Mouse (Mus musculus): ENCODE data around the gene Tmem45a. TPM values are rescaled to one million over a fixed set of nuclear protein-coding genes. Genes with fewer than 3 reads are reported as not detected.
"Not testable (repeated sequence)": the region's sequence is repeated elsewhere in the genome, so short reads cannot be mapped to it uniquely, and the experiment has no call there.

The Tmem45a gene
- polyA plus RNA-seq (2015; fragmentation: Nextera tagmentation; extraction: Ambion mirVana): 3.3 and 6.2 TPM in 2 replicates

DNA sequence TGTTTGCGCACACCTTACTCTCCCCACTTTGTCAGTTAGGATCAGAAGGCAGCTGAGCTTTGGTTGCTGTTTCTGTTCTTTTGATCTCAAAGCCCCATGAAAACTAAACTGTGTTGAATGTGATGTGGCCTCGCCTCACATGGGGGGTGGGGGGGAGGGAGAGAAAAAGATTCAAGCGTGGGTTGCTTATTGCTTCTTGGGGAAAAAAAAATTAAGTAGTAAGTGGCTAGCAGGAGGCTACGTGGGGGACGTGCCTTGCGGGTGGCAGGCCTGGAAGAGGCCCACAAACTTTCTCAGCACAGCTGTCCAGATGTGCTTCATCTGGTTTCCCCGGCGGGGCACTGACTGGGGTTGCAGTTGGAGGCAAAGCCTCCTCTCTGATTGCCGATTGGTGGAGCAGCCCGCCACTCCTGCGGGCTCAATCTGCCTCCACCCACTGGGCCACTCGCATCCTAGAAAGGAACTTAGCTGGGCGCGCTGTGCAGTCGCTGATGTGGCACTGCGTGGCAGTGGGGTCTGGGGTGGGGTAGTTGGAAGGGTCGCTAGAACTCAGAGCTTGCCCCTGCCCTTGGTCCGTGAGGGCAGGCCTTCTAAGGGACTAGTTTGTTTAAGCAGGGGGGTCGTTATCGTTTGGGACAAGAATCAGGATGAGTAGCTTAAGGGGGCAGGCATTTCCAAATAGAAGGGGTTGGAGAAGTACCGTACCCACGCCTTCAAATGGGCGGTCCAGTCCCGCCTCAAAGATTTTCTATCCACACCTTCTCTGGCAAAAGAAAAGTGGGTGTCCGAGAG lies at the start of gene Tmem45a:
Gene Tmem45a, minus strand, starts transcription at position 343 of the 792 bp plus-strand sequence.
- no peaks in the 10 kb centered on the region for H3K9me3 ChIP-seq
- H3K4me3 ChIP-seq: peak within 1 kb of the TSS; percentile 54
- H3K27me3 ChIP-seq: no peaks in the 10 kb centered on the region
- peak within 1 kb of the TSS; percentile 92 for H3K4me2 ChIP-seq
- H3K27ac ChIP-seq (replicated peaks): no peak within 1 kb of the TSS
- WGBS: 5% methylated on average over 25 of the region's 25 CpGs
- H3K36me3 ChIP-seq: no peaks in the 10 kb centered on the region
- peaks cover 4% of the 10 kb centered on the region; the same call in 1 of the 2 replicates for H3K4me1 ChIP-seq (replicated peaks)
- peak within 1 kb of the TSS; percentile 41; the same call in 1 of the 2 replicates for H3K9ac ChIP-seq
- ATAC-seq (ENCODE audit: low FRiP score, low read depth): peak; percentile 99

- Histone ChIP-seq H3K27ac (replicated peaks) (no peak within 1 kb of the TSS), H3K27me3 (no peaks in the 10 kb centered on the region), H3K4me1 (replicated peaks) (no peaks in the 10 kb centered on the region), H3K4me2 (no peak within 1 kb of the TSS), H3K4me3 (no peak within 1 kb of the TSS), H3K9me3 (no peaks in the 10 kb centered on the region), H3K36me3 (no peaks in the 10 kb centered on the region), H3K9ac (no peak within 1 kb of the TSS)
- 59% methylated on average over 3 of the region's 3 CpGs for WGBS
- peak; percentile 89 for ATAC-seq (ENCODE audit: low FRiP score, low read depth)
Measured at GRCm38 (mm10) chr16:56928023-56928422, 42.1 kb upstream of the Tmem45a start, which contains the start of gene Lnp1. Lnp1 (minus strand) TSS chr16:56928061.

- peak; percentile 91 for ATAC-seq (ENCODE audit: low FRiP score, low read depth)
- Histone ChIP-seq H3K27me3 (no peaks in the 10 kb centered on the region), H3K9ac (no peak overlapping the region), H3K9me3 (no peaks in the 10 kb centered on the region), H3K4me3 (no peak overlapping the region), H3K4me1 (replicated peaks) (no peaks in the 10 kb centered on the region), H3K27ac (replicated peaks) (no peak overlapping the region), H3K36me3 (no peaks in the 10 kb centered on the region), H3K4me2 (peak overlapping the region; percentile 10; the same call in 1 of the 2 replicates)
- 35% methylated on average over 8 of the region's 8 CpGs for WGBS
Measured at GRCm38 (mm10) chr16:56920102-56920657, 34.2 kb upstream of the Tmem45a start.

GRCm38 (mm10) chr16:56917230-56917629 lies 31.3 kb upstream of the Tmem45a start:
- Histone ChIP-seq H3K36me3 (no peaks in the 10 kb centered on the region), H3K4me3 (no peak overlapping the region), H3K27ac (replicated peaks) (no peak overlapping the region), H3K9ac (no peak overlapping the region), H3K4me1 (replicated peaks) (no peaks in the 10 kb centered on the region), H3K4me2 (no peak overlapping the region), H3K27me3 (no peaks in the 10 kb centered on the region), H3K9me3 (no peaks in the 10 kb centered on the region)
- WGBS: 85% methylated on average over 7 of the region's 7 CpGs
- no peak for ATAC-seq (ENCODE audit: low FRiP score, low read depth)

- no peak for ATAC-seq (ENCODE audit: low FRiP score, low read depth)
- no peak overlapping the region for H3K27ac ChIP-seq (replicated peaks)
- H3K4me3 ChIP-seq: no peak overlapping the region
- 70% methylated on average over 5 of the region's 5 CpGs for WGBS
- no peaks in the 10 kb centered on the region for H3K4me1 ChIP-seq (replicated peaks)
- H3K9me3 ChIP-seq: no peaks in the 10 kb centered on the region
- H3K9ac ChIP-seq: no peak overlapping the region
- no peaks in the 10 kb centered on the region for H3K27me3 ChIP-seq
- no peaks in the 10 kb centered on the region for H3K36me3 ChIP-seq
- no peak overlapping the region for H3K4me2 ChIP-seq
Measured at GRCm38 (mm10) chr16:56908986-56909385, 23.0 kb upstream of the Tmem45a start.

GRCm38 (mm10) chr16:56902206-56902605 lies 16.2 kb upstream of the Tmem45a start:
- not testable (repeated sequence) for H3K36me3 ChIP-seq; H3K9me3 ChIP-seq; H3K27ac ChIP-seq (replicated peaks); ATAC-seq (ENCODE audit: low FRiP score, low read depth); H3K27me3 ChIP-seq; H3K4me3 ChIP-seq; H3K4me2 ChIP-seq; H3K4me1 ChIP-seq (replicated peaks); H3K9ac ChIP-seq
- WGBS: 53% methylated on average over 3 of the region's 3 CpGs

DNA sequence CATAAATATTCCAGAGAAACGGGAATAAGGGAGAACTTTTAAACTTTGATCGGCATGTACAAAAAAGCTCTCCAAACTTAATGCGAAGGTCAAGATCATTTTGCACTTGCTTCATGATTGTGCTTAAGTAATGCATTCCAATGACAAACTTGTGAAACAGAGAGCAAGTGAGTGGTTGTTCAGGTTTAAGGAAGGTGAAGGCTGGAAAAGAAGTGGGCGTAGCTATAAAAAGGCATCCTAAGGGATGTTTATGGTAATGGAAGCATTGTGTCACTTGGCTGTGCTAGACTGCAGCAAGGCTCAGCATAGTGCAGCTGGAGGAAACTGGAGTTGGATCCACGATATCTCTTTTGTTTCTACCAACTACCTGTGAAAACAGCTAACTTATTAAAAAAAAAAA lies 5.6 kb upstream of the Tmem45a start:
- no peak overlapping the region for H3K27ac ChIP-seq (replicated peaks)
- WGBS: 90% methylated on average over 5 of the region's 5 CpGs
- H3K36me3 ChIP-seq: no peaks in the 10 kb centered on the region
- H3K27me3 ChIP-seq: no peaks in the 10 kb centered on the region
- ATAC-seq (ENCODE audit: low FRiP score, low read depth): no peak
- H3K4me2 ChIP-seq: no peak overlapping the region
- no peaks in the 10 kb centered on the region for H3K4me1 ChIP-seq (replicated peaks)
- H3K4me3 ChIP-seq: no peak overlapping the region
- no peaks in the 10 kb centered on the region for H3K9me3 ChIP-seq
- H3K9ac ChIP-seq: no peak overlapping the region

GRCm38 (mm10) chr16:56886616-56887116 lies 700 bp upstream of the Tmem45a start:
- no peaks in the 10 kb centered on the region for H3K27me3 ChIP-seq
- 0 out of 2 replicates have a peak overlapping the region, but pooled peaks have one; percentile 41 for H3K9ac ChIP-seq
- peak overlapping the region; percentile 92 for H3K4me2 ChIP-seq
- no peaks in the 10 kb centered on the region for H3K36me3 ChIP-seq
- no peak for ATAC-seq (ENCODE audit: low FRiP score, low read depth)
- 25% methylated on average over 9 of the region's 9 CpGs for WGBS
- H3K9me3 ChIP-seq: no peaks in the 10 kb centered on the region
- H3K4me3 ChIP-seq: peak overlapping the region; percentile 54
- H3K27ac ChIP-seq (replicated peaks): no peak overlapping the region
- H3K4me1 ChIP-seq (replicated peaks): peaks cover 4% of the 10 kb centered on the region; the same call in 1 of the 2 replicates

GRCm38 (mm10) chr16:56884811-56885210 lies 1.2 kb downstream of the Tmem45a start:
- Histone ChIP-seq H3K36me3 (no peaks in the 10 kb centered on the region), H3K4me3 (no peak overlapping the region), H3K9me3 (no peaks in the 10 kb centered on the region), H3K9ac (no peak overlapping the region), H3K4me2 (no peak overlapping the region), H3K27me3 (no peaks in the 10 kb centered on the region), H3K27ac (replicated peaks) (no peak overlapping the region), H3K4me1 (replicated peaks) (peaks cover 4% of the 10 kb centered on the region; the same call in 1 of the 2 replicates)
- 98% methylated on average over 6 of the region's 6 CpGs for WGBS
- ATAC-seq (ENCODE audit: low FRiP score, low read depth): no peak

GRCm38 (mm10) chr16:56873410-56873809 lies 12.6 kb downstream of the Tmem45a start:
- Histone ChIP-seq H3K27me3 (no peaks in the 10 kb centered on the region), H3K4me2 (no peak overlapping the region), H3K27ac (replicated peaks) (no peak overlapping the region), H3K9me3 (no peaks in the 10 kb centered on the region), H3K36me3 (no peaks in the 10 kb centered on the region), H3K4me1 (replicated peaks) (no peaks in the 10 kb centered on the region), H3K9ac (no peak overlapping the region), H3K4me3 (no peak overlapping the region)
- ATAC-seq (ENCODE audit: low FRiP score, low read depth): no peak
- 57% methylated on average over 2 of the region's 2 CpGs for WGBS

- Histone ChIP-seq H3K4me1 (replicated peaks) (no peaks in the 10 kb centered on the region), H3K4me2 (no peak overlapping the region), H3K4me3 (no peak overlapping the region), H3K36me3 (no peaks in the 10 kb centered on the region), H3K27ac (replicated peaks) (no peak overlapping the region), H3K9me3 (no peaks in the 10 kb centered on the region), H3K9ac (no peak overlapping the region), H3K27me3 (no peaks in the 10 kb centered on the region)
- WGBS: 84% methylated on average over 3 of the region's 3 CpGs
- no peak for ATAC-seq (ENCODE audit: low FRiP score, low read depth)
Measured at GRCm38 (mm10) chr16:56870458-56870857, 15.5 kb downstream of the Tmem45a start.

GRCm38 (mm10) chr16:56868361-56868760 lies 17.6 kb downstream of the Tmem45a start:
- no peaks in the 10 kb centered on the region for H3K4me1 ChIP-seq (replicated peaks)
- no peaks in the 10 kb centered on the region for H3K27me3 ChIP-seq
- no peak overlapping the region for H3K27ac ChIP-seq (replicated peaks)
- no peaks in the 10 kb centered on the region for H3K36me3 ChIP-seq
- H3K9ac ChIP-seq: no peak overlapping the region
- 87% methylated on average over 5 of the region's 5 CpGs for WGBS
- no peak for ATAC-seq (ENCODE audit: low FRiP score, low read depth)
- H3K9me3 ChIP-seq: no peaks in the 10 kb centered on the region
- no peak overlapping the region for H3K4me2 ChIP-seq
- no peak overlapping the region for H3K4me3 ChIP-seq

Measured in hindbrain, embryonic 15.5 days (tissue).